Mouse (Mus musculus): ENCODE measurements around the gene Acp5.

The Acp5 gene

GRCm38 (mm10) chr9:22119543-22119942 is 16.0 kb downstream of the Acp5 start:
- peaks cover 14% of the 10 kb centered on the region; the same call in 1 of the 2 replicates for H3K27me3 ChIP-seq (ENCODE audit: insufficient read depth, low read length)
- peaks cover 3% of the 10 kb centered on the region; the same call in 1 of the 2 replicates for H3K36me3 ChIP-seq (ENCODE audit: insufficient read depth, low read length)
- peaks cover 23% of the 10 kb centered on the region for H3K4me1 ChIP-seq (replicated peaks; ENCODE audit: low read depth, low read length)
- H3K4me3 ChIP-seq (replicated peaks; ENCODE audit: low read length): no peak overlapping the region
- H3K9me3 ChIP-seq (ENCODE audit: low read length): no peaks in the 10 kb centered on the region
- TF ChIP-seq NANOG (IDR thresholded peaks at IDR 0.05; ENCODE audit: borderline replicate concordance, low read length) (no peak), CTCF (conservative IDR thresholded peaks at IDR 0.05; ENCODE audit: low read length) (no peak), POU5F1 (IDR thresholded peaks at IDR 0.05; ENCODE audit: borderline replicate concordance, low read length) (no peak)

DNA sequence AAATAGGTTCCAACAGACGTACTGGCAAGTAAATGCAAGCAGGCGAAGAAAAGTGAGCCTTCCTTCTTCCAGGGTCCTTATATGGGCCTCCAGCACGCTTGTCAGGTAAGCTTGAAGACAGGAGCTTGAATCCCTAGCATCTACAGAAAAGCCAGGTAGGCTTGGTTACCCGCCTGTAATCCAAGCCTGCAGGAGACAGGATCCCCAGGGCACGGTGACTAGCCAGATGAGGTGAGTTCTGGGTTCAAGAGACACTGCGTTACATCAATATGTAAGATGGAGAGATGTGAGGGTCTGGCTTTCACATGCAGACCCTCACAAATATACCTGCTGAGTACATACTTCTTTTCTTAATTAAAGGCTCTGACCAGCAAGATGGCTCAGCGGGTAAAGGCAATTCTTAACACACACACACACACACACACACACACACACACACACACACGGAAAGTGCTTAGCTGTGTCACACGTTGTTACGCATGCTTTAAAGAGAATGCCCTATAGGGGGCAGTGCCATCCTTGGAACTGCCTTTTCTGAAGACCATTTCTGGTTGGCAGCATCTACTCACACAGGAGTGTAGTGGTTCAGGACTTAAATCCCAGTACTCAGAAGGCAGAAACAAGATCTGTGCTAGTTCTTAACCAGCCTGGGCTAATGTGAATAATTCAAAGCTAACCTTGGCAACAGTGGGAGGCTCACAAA is 17.6 kb downstream of the Acp5 start:
- Histone ChIP-seq H3K9me3 (ENCODE audit: low read length) (no peaks in the 10 kb centered on the region), H3K4me1 (replicated peaks; ENCODE audit: low read depth, low read length) (peaks cover 23% of the 10 kb centered on the region), H3K4me3 (replicated peaks; ENCODE audit: low read length) (peak overlapping the region; percentile 93), H3K36me3 (ENCODE audit: insufficient read depth, low read length) (peaks cover 19% of the 10 kb centered on the region), H3K27me3 (ENCODE audit: insufficient read depth, low read length) (peaks cover 13% of the 10 kb centered on the region; the same call in 1 of the 2 replicates)
- TF ChIP-seq POU5F1 (IDR thresholded peaks at IDR 0.05; ENCODE audit: borderline replicate concordance, low read length) (no peak), CTCF (conservative IDR thresholded peaks at IDR 0.05; ENCODE audit: low read length) (peak; percentile 51)

- peaks cover 7% of the 10 kb centered on the region; the same call in 1 of the 2 replicates for H3K27me3 ChIP-seq (ENCODE audit: insufficient read depth, low read length)
These were observed 18.6 kb downstream of the Acp5 start, which contains the start of gene Elof1 for GRCm38 (mm10) chr9:22116740-22117426. TSS of gene Elof1 (minus strand) at chr9:22117172.

DNA sequence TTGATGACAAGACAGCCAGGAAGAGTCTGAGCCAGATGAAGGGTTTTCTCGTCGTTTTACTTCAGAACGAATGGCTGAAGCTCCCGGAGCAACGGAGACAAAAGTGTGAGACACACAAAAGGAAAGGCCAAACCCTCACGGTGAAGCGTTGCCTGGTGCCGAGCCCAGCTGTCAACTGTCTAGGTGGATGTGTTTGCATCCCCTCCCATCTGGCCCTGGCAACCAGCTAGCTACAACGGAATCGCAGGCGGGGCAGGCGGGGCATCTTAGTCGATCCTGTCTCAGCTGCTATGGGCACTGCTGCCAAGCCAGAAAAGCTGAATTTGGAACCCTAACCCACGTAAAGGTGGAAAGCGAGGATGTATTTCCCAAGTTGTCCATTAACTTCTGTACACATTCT is 19.4 kb downstream of the Acp5 start:
- TF ChIP-seq POU5F1 (IDR thresholded peaks at IDR 0.05; ENCODE audit: borderline replicate concordance, low read length) (no peak), CTCF (conservative IDR thresholded peaks at IDR 0.05; ENCODE audit: low read length) (no peak), NANOG (IDR thresholded peaks at IDR 0.05; ENCODE audit: borderline replicate concordance, low read length) (no peak)
- Histone ChIP-seq H3K36me3 (ENCODE audit: insufficient read depth, low read length) (peaks cover 37% of the 10 kb centered on the region), H3K9me3 (ENCODE audit: low read length) (no peaks in the 10 kb centered on the region), H3K4me1 (replicated peaks; ENCODE audit: low read depth, low read length) (peaks cover 23% of the 10 kb centered on the region), H3K27me3 (ENCODE audit: insufficient read depth, low read length) (peaks cover 5% of the 10 kb centered on the region; the same call in 1 of the 2 replicates), H3K4me3 (replicated peaks; ENCODE audit: low read length) (peak overlapping the region; percentile 93)

More at GRCm38 (mm10) chr9:22116740-22117426, 18.6 kb downstream of the Acp5 start, which contains the start of gene Elof1:
- Histone ChIP-seq H3K9me3 (ENCODE audit: low read length) (no peaks in the 10 kb centered on the region), H3K4me3 (replicated peaks; ENCODE audit: low read length) (peak within 1 kb of the TSS; percentile 93), H3K36me3 (ENCODE audit: insufficient read depth, low read length) (peaks cover 29% of the 10 kb centered on the region), H3K4me1 (replicated peaks; ENCODE audit: low read depth, low read length) (peaks cover 23% of the 10 kb centered on the region)
- no peak for TF ChIP-seq CTCF (conservative IDR thresholded peaks at IDR 0.05; ENCODE audit: low read length)
- TF ChIP-seq NANOG (IDR thresholded peaks at IDR 0.05; ENCODE audit: borderline replicate concordance, low read length): no peak
- no peak for TF ChIP-seq POU5F1 (IDR thresholded peaks at IDR 0.05; ENCODE audit: borderline replicate concordance, low read length)

- H3K27me3 ChIP-seq (ENCODE audit: insufficient read depth, low read length): 0 out of 2 replicates have a peak, but pooled peaks cover 3% of the 10 kb centered on the region
- peak overlapping the region; percentile 93 for H3K4me3 ChIP-seq (replicated peaks; ENCODE audit: low read length)
- H3K9me3 ChIP-seq (ENCODE audit: low read length): no peaks in the 10 kb centered on the region
- H3K4me1 ChIP-seq (replicated peaks; ENCODE audit: low read depth, low read length): peaks cover 23% of the 10 kb centered on the region
- TF ChIP-seq CTCF (conservative IDR thresholded peaks at IDR 0.05; ENCODE audit: low read length) (no peak), NANOG (IDR thresholded peaks at IDR 0.05; ENCODE audit: borderline replicate concordance, low read length) (no peak), POU5F1 (IDR thresholded peaks at IDR 0.05; ENCODE audit: borderline replicate concordance, low read length) (no peak)
- H3K36me3 ChIP-seq (ENCODE audit: insufficient read depth, low read length): peaks cover 42% of the 10 kb centered on the region
These were observed 19.9 kb downstream of the Acp5 start for GRCm38 (mm10) chr9:22115635-22116034.

GRCm38 (mm10) chr9:22108194-22108593 is 27.3 kb downstream of the Acp5 start:
- Histone ChIP-seq H3K4me1 (replicated peaks; ENCODE audit: low read depth, low read length) (no peaks in the 10 kb centered on the region), H3K36me3 (ENCODE audit: insufficient read depth, low read length) (peaks cover 36% of the 10 kb centered on the region), H3K4me3 (replicated peaks; ENCODE audit: low read length) (no peak overlapping the region), H3K9me3 (ENCODE audit: low read length) (no peaks in the 10 kb centered on the region), H3K27me3 (ENCODE audit: insufficient read depth, low read length) (no peaks in the 10 kb centered on the region)
- TF ChIP-seq CTCF (conservative IDR thresholded peaks at IDR 0.05; ENCODE audit: low read length): no peak
- no peak for TF ChIP-seq POU5F1 (IDR thresholded peaks at IDR 0.05; ENCODE audit: borderline replicate concordance, low read length)
- no peak for TF ChIP-seq NANOG (IDR thresholded peaks at IDR 0.05; ENCODE audit: borderline replicate concordance, low read length)

- Histone ChIP-seq H3K9me3 (ENCODE audit: low read length) (no peaks in the 10 kb centered on the region), H3K36me3 (ENCODE audit: insufficient read depth, low read length) (no peaks in the 10 kb centered on the region), H3K4me3 (replicated peaks; ENCODE audit: low read length) (peak overlapping the region; percentile 60), H3K4me1 (replicated peaks; ENCODE audit: low read depth, low read length) (peaks cover 28% of the 10 kb centered on the region), H3K27me3 (ENCODE audit: insufficient read depth, low read length) (peaks cover 65% of the 10 kb centered on the region)
- TF ChIP-seq NANOG (IDR thresholded peaks at IDR 0.05; ENCODE audit: borderline replicate concordance, low read length) (no peak), POU5F1 (IDR thresholded peaks at IDR 0.05; ENCODE audit: borderline replicate concordance, low read length) (no peak), CTCF (conservative IDR thresholded peaks at IDR 0.05; ENCODE audit: low read length) (no peak)
These were observed 35.6 kb downstream of the Acp5 start for GRCm38 (mm10) chr9:22099922-22100321.

DNA sequence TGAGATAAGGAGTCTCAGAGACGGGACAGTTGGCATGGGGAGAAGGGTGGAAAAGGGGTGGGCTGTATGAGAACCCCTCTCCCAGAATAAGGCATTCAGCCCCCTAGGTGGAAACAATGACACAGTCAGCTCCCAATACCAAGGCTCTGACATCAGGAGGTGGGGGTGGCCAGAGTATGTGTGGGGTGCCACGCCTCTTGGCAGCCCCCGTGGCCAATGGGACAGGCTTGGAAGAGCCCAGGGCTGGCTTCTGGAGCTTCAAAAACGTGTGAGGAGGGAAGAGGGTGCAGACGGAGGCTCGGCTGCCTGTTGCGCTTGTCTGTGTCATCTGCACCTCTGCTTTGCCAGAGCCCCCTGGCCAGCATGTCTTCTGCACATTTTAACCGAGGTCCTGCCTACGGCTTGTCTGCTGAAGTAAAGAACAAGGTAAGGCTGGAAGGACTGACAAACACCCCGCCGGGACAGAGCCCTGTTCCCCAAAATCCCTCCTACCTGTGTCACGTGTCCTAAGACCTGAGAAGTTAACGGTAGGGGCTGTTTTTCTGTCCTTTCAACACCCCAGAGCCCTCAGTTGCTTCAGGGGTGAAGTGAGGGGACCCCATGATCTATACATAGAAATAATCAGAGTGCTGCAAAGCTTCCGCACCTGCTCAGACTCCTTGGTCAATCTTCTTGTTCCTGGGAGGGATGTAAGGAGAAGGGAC is 36.4 kb downstream of the Acp5 start, which contains the start of gene Cnn1:
Gene Cnn1, plus strand, starts transcription at position 224 of the 704 bp plus-strand sequence.
- peaks cover 28% of the 10 kb centered on the region for H3K4me1 ChIP-seq (replicated peaks; ENCODE audit: low read depth, low read length)
- no peaks in the 10 kb centered on the region for H3K36me3 ChIP-seq (ENCODE audit: insufficient read depth, low read length)
- peaks cover 72% of the 10 kb centered on the region for H3K27me3 ChIP-seq (ENCODE audit: insufficient read depth, low read length)
- TF ChIP-seq POU5F1 (IDR thresholded peaks at IDR 0.05; ENCODE audit: borderline replicate concordance, low read length) (no peak), CTCF (conservative IDR thresholded peaks at IDR 0.05; ENCODE audit: low read length) (no peak), NANOG (IDR thresholded peaks at IDR 0.05; ENCODE audit: borderline replicate concordance, low read length) (no peak)
- H3K9me3 ChIP-seq (ENCODE audit: low read length): no peaks in the 10 kb centered on the region
- peak within 1 kb of the TSS; percentile 60 for H3K4me3 ChIP-seq (replicated peaks; ENCODE audit: low read length)
